Mouse (Mus musculus) bone marrow, adult 2 months (tissue): ENCODE measurements at regions not wholly inside any gene's neighbourhood (a gene's known extent, or its start where the extent isn't known, plus 50 kb on each side); places are given as distances from the start of the nearest gene placed in this dataset.

Experiments
- CTCF ChIP-seq: fragments of 200-500 bp; IDR thresholded peaks from 2 replicates; pipeline ENCODE4 v1.5.1; 2011; ENCODE audit warnings: low read length, control low read depth; ENCODE audit not compliant: control insufficient read depth, insufficient read depth
- POLR2A ChIP-seq: fragments of 200-500 bp; IDR thresholded peaks from 2 replicates; pipeline ENCODE4 v1.6.1; 2011; ENCODE audit warnings: low read depth, mild to moderate bottlenecking, control low read depth, low read length, borderline replicate concordance; ENCODE audit not compliant: control insufficient read depth

DNA sequence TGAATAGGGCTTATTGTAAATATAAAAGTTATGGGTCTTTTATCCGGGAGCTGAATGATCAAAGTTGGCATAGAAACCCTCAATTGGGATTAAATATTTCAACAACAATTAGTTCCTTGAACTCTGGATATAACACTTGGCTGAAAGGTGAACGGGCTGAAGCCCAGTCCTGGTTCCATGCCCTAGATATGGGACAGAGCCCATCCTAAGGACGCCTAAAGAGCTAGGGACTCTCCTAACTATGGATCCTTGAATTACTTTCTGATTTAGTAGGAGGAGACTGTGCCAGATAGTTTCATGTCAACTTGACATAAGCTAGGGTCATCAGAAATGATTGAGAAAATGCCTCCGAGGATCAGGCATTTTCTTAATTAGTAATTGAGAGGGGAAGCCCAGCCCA is 629.5 kb upstream of the Auts2 start:
- TF ChIP-seq CTCF (no peak), POLR2A (no peak)
